Mouse (Mus musculus): ENCODE data around the gene Tmem135.
A peak's percentile ranks its signal among the peaks of the same experiment; 100 is the strongest.

Tmem135 gene

DNA sequence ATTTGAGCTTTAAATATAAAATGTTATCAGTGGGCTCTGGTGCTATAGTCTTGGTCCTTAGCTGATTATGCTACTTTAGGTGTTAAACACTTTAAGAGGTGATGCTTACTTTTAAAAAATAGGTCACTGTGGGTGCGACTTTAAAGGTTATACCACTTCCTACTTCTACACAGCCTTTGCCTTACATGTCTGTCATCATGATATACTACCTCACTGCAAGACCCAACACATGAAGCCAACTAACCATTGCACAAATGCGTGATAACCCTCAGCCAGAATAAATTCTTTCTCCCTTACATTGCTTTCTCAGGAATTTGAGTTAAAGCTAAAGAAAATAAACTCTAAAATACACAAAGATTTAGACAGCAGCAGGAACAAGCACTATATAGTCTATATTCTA lies 150.7 kb downstream of the Tmem135 start:
- DNase-seq (ENCODE audit: extremely low read depth, low read depth), result no peak

- DNase-seq (ENCODE audit: extremely low read depth, low read depth), result no peak
Observed at GRCm38 (mm10) chr7:89251880-89252453, 152.1 kb downstream of the Tmem135 start.

GRCm38 (mm10) chr7:89248135-89248850 lies 155.7 kb downstream of the Tmem135 start:
- no peak for DNase-seq (ENCODE audit: extremely low read depth, low read depth)

GRCm38 (mm10) chr7:89247012-89247710 lies 156.9 kb downstream of the Tmem135 start:
- DNase-seq (ENCODE audit: extremely low read depth, low read depth), result no peak

GRCm38 (mm10) chr7:89242565-89242964 lies 161.5 kb downstream of the Tmem135 start:
- peak; percentile 6 for DNase-seq (ENCODE audit: extremely low read depth, low read depth)

GRCm38 (mm10) chr7:89242143-89242542 lies 161.9 kb downstream of the Tmem135 start:
- peak; percentile 8 for DNase-seq (ENCODE audit: extremely low read depth, low read depth)

DNA sequence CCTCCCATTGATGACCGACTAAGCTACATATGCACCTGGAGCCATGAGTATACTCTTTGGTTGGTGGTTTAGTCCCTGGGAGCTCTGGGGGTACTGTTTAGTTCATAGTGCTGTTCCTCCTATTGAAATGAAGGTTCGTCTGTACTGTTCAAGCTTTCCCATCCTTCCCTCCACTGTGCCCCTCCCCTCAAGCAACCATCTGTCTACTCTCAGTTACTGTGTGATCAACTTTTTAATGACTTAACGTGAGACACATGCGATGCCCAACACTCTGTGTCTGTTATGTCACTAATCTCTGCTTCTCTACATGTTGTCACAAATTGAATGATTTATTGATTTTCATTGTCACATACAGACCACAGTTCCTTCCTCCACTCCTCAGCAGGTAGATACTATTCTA lies 164.4 kb downstream of the Tmem135 start:
- DNase-seq (ENCODE audit: extremely low read depth, low read depth), result no peak

GRCm38 (mm10) chr7:89236592-89236991 lies 167.4 kb downstream of the Tmem135 start:
- no peak for DNase-seq (ENCODE audit: extremely low read depth, low read depth)

DNA sequence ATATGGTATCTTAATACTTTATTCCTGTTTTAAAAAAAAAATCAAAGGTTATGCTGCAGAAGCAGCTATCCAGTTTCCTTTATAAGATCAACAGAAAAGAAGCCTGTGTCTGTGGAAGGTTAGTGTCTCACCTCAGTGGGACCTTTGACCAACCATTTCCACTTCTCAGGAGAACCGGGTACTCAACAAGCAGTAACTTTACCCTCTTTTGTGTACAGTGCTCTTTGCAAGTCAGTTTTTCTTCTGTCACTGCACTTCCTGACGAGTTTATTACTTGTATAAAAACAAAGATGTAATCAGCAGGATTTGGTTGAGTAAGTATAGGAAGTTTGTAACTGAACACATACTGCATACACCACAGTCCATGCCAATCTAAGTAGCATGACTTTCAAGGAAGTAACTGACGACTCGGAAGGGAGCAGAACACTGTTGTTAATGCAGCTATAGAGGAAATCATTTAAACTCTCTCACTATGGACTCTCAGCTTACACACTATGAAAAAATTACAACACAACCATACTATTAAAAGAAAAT lies 168.0 kb downstream of the Tmem135 start:
- DNase-seq (ENCODE audit: extremely low read depth, low read depth), result no peak

DNA sequence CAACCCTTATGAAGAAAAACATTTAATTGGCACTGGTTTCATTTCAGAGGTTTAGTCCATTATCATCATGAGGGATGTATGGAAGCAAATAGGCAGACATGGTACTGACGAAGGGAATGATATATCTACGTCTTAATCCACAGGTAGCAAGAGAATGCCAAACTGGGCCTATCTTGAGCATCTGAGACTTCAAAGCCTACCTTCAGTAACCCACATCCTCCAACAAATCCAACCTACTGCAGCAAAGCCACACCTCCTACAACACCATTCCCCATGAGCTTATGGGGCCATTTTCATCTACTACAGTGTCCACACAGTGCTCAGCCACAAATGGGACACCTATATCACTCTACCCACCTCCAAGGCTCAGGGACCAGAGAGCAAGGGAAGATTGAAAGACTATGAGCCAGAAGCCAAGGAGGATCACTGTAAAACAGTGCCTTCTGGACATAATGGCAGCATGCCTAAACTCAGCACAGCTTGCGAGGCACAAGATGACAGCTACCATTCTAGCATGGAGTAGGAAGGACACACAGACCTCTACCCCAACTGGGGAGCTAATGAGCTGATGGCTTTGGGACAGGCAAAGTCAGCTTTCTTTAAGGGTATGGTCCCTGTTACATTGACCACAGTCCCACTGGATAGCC lies 171.4 kb downstream of the Tmem135 start:
- DNase-seq (ENCODE audit: extremely low read depth, low read depth), result no peak

- no peak for DNase-seq (ENCODE audit: extremely low read depth, low read depth)
Observed at GRCm38 (mm10) chr7:89231200-89231790, 172.7 kb downstream of the Tmem135 start.

DNA sequence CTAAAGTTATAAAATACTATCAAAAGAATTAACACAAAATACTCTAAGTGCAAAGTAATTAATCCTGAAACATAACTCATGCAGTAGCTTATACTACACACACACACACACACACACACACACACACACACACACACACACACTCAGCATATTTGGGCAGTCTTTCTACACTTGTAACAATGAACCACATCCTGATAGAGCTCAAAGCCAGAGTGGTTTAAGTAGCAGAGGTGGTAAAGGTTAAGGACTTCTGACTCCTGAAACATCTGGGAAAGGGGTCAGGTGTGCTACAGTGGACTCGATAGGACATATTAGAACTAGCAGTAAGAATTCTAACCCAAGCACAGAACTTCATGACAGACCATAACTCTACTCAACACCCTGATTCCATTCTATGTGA lies 181.4 kb downstream of the Tmem135 start:
- DNase-seq (ENCODE audit: extremely low read depth, low read depth), result no peak

GRCm38 (mm10) chr7:89216628-89217027 lies 187.4 kb downstream of the Tmem135 start:
- no peak for DNase-seq (ENCODE audit: extremely low read depth, low read depth)

GRCm38 (mm10) chr7:89216118-89216517 lies 187.9 kb downstream of the Tmem135 start:
- DNase-seq (ENCODE audit: extremely low read depth, low read depth), result no peak

DNA sequence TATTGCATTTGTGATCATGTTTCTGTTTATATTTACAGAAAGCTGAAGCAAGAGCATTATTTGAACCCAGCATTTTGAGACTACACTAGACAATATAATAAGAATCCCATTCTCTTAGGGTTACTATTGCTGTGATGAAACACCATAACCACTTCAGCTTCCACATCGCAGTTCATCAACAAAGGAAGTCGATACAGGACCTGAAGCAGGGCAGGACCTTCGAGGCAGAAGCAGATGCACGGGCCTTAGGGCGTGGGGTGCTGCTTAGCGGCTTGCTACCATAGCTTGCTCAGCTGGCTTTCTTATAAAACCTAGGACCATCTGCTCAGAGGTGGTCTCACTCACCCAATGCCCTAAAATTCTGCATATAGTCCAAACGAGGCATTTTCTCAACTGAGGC lies 188.3 kb downstream of the Tmem135 start:
- DNase-seq (ENCODE audit: extremely low read depth, low read depth), result no peak

GRCm38 (mm10) chr7:89210506-89210905 lies 193.5 kb downstream of the Tmem135 start:
- DNase-seq (ENCODE audit: extremely low read depth, low read depth), result no peak

DNA sequence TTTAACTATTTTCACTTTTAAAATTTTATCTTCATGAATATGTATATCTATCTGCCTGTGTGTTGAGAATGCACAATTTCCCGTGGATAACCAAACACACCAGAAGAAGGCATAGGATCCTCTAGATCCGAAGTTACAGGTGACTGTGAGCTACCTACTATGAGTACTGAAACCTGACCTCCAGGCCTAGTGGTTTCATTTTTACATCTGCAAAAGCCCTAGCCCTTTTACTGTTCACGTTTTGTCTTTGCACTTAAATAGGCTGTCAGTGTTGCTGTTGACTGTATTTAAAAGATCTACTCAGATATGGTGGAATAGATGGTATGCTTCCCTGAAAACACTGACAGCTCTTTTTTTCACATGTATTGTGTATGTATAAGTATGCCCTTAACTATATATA lies 197.9 kb downstream of the Tmem135 start:
- no peak for DNase-seq (ENCODE audit: extremely low read depth, low read depth)

DNA sequence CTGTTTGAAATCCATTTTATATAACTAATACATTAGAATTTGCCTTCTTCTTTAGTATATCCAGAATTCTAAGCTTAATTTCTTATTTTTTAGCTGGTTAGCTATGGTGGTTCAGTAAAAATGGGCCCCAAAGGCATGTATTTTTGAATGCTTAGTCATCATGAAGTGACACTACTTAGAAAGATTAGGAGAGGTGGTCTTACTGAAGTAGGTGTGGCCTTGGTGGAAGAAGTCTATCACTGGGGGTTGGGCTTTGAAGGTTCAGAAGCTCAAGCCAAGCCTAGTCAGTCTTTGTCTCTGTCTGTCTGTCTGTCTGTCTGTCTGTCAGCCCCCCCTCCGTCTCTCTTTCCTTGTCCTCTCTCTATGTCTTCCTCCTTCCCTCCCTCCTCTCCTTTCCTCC lies 198.6 kb downstream of the Tmem135 start:
- DNase-seq (ENCODE audit: extremely low read depth, low read depth), result no peak

- DNase-seq (ENCODE audit: extremely low read depth, low read depth), result no peak
Observed at GRCm38 (mm10) chr7:89203144-89203543, 200.9 kb downstream of the Tmem135 start.

DNA sequence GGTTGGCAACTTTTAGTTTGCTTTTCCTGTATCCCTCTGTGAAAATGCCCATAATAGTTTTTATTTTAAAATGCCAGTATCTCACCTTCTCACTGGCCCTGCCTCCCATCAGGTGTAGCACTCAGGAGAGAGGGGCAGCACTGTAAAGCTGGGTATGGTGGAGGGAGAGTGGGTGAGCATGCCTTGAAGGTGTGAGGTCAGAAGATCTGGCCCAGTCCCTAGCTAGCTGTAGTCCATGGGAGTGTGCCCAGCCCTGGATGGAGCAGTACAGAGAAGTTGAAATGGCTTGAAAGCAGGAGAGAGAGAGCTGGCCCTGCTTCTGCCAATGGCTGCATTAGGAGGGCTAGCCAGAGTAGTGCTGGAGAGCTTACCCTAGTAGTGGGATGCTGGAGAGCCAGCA lies 202.1 kb downstream of the Tmem135 start:
- no peak for DNase-seq (ENCODE audit: extremely low read depth, low read depth)

GRCm38 (mm10) chr7:89198499-89198898 lies 205.5 kb downstream of the Tmem135 start:
- no peak for DNase-seq (ENCODE audit: extremely low read depth, low read depth)

GRCm38 (mm10) chr7:89193459-89193858 lies 210.6 kb downstream of the Tmem135 start:
- no peak for DNase-seq (ENCODE audit: extremely low read depth, low read depth)
